Mouse (Mus musculus) MEL (cell line): ENCODE results near the gene Bin2. TPM values are rescaled to one million over a fixed set of nuclear protein-coding genes. Genes with fewer than 3 reads are reported as not detected.

Experiments used
- DNase-seq: peaks from one replicate; pipeline ENCODE4 v3.0.0; 2011; ENCODE audit warnings: low read depth, low spot score
- H3K27ac ChIP-seq: 2 replicates; pipeline ENCODE4 v1.5.1; 2012; ENCODE audit warnings: low read depth, mild to moderate bottlenecking, control low read depth, low read length, moderate library complexity; ENCODE audit not compliant: control insufficient read depth
- H3K27me3 ChIP-seq, 2 experiments: fragments of 150-350 bp in 1 of 2; sonication (generic) in 1 of 2; 2 replicates each; pipeline ENCODE4 v1.6.1; 2012; ENCODE audit warnings: low read length in 2 of 2, mild to moderate bottlenecking in 2 of 2, improper control_type of control experiment in 1 of 2, moderate library complexity in 1 of 2; ENCODE audit not compliant: insufficient read depth in 2 of 2, control insufficient read depth in 1 of 2
- H3K36me3 ChIP-seq, 2 experiments: 2 replicates each; pipeline ENCODE4 v1.6.1; 2012 to 2014; ENCODE audit warnings: low read length in 2 of 2, improper control_type of control experiment in 1 of 2, inconsistent platforms in 1 of 2, mild to moderate bottlenecking in 1 of 2; ENCODE audit not compliant: insufficient read depth in 2 of 2, control insufficient read depth in 1 of 2
- H3K4me1 ChIP-seq, 2 experiments: fragments of 150-350 bp in 1 of 2; sonication (generic) in 1 of 2; 2 replicates each; pipeline ENCODE4 v1.6.1; 2012; ENCODE audit warnings: low read length in 2 of 2, improper control_type of control experiment in 1 of 2, mild to moderate bottlenecking in 1 of 2; ENCODE audit not compliant: insufficient read depth in 2 of 2, control insufficient read depth in 1 of 2
- H3K4me3 ChIP-seq, 2 experiments: fragments of 150-350 bp in 1 of 2; sonication (generic) in 1 of 2; 2 replicates each; pipeline ENCODE4 v1.5.1; 2012; ENCODE audit warnings: low read depth in 2 of 2, low read length in 2 of 2, mild to moderate bottlenecking in 2 of 2, moderate library complexity in 2 of 2, control low read depth in 1 of 2, improper control_type of control experiment in 1 of 2; ENCODE audit not compliant: control insufficient read depth in 1 of 2, insufficient read depth in 1 of 2
- H3K79me2 ChIP-seq: 2 replicates; pipeline ENCODE4 v1.6.1; 2012; ENCODE audit warnings: mild to moderate bottlenecking, low read length, moderate library complexity; ENCODE audit not compliant: control insufficient read depth, poor library complexity, insufficient read depth
- H3K9ac ChIP-seq: 2 replicates; pipeline ENCODE4 v1.6.1; 2012; ENCODE audit warnings: low read depth, mild to moderate bottlenecking, control low read depth, low read length, moderate library complexity; ENCODE audit not compliant: control insufficient read depth, poor library complexity, severe bottlenecking
- H3K9me3 ChIP-seq: fragments of 150-350 bp; sonication (generic); replicated peaks from 2 replicates; pipeline ENCODE4 v1.6.1; 2012; ENCODE audit warnings: mild to moderate bottlenecking, low read length, improper control_type of control experiment, moderate library complexity; ENCODE audit not compliant: insufficient read depth
- CTCF ChIP-seq, 3 experiments: IDR thresholded peaks in 2 of 3; conservative IDR thresholded peaks in 1 of 3; 2 replicates each; pipeline ENCODE4 v1.5.1; 2011 to 2012; ENCODE audit warnings: low read length in 3 of 3, low read depth in 2 of 3, mild to moderate bottlenecking in 2 of 3, improper control_type of control experiment in 1 of 3, inconsistent platforms in 1 of 3, mixed read lengths in 1 of 3, moderate library complexity in 1 of 3; ENCODE audit not compliant: control insufficient read depth in 1 of 3, insufficient read depth in 1 of 3, poor library complexity in 1 of 3, severe bottlenecking in 1 of 3
- E2F4 ChIP-seq: IDR thresholded peaks from 2 replicates; pipeline ENCODE4 v1.6.1; 2011; ENCODE audit warnings: low read depth, low read length, improper control_type of control experiment, borderline replicate concordance
- ELF1 ChIP-seq: IDR thresholded peaks from 2 replicates; pipeline ENCODE4 v1.6.1; 2014; ENCODE audit warnings: low read depth, mild to moderate bottlenecking, inconsistent platforms, low read length, improper control_type of control experiment, moderate library complexity
- ETS1 ChIP-seq: IDR thresholded peaks from 2 replicates; pipeline ENCODE4 v1.6.1; 2012; ENCODE audit warnings: low read depth, mild to moderate bottlenecking, inconsistent platforms, low read length, improper control_type of control experiment, moderate library complexity
- GABPA ChIP-seq: IDR thresholded peaks from 2 replicates; pipeline ENCODE4 v1.6.1; 2012; ENCODE audit warnings: low read depth, mild to moderate bottlenecking, inconsistent platforms, low read length, improper control_type of control experiment, moderate library complexity
- HCFC1 ChIP-seq: IDR thresholded peaks from 2 replicates; pipeline ENCODE4 v1.6.1; 2012; ENCODE audit warnings: low read depth, mild to moderate bottlenecking, inconsistent platforms, low read length, improper control_type of control experiment, moderate library complexity
- MXI1 ChIP-seq: IDR thresholded peaks from 2 replicates; pipeline ENCODE4 v1.6.1; 2011; ENCODE audit warnings: mild to moderate bottlenecking, low read depth, low read length, improper control_type of control experiment
- MYB ChIP-seq: IDR thresholded peaks from 2 replicates; pipeline ENCODE4 v1.6.1; 2011; ENCODE audit warnings: mild to moderate bottlenecking, low read depth, low read length, improper control_type of control experiment
- MYC ChIP-seq: IDR thresholded peaks from 2 replicates; pipeline ENCODE4 v1.6.1; 2011; ENCODE audit warnings: low read depth, mild to moderate bottlenecking, low read length, improper control_type of control experiment, moderate library complexity
- NRF1 ChIP-seq: IDR thresholded peaks from 2 replicates; pipeline ENCODE4 v1.6.1; 2014; ENCODE audit warnings: low read depth, mild to moderate bottlenecking, inconsistent platforms, low read length, improper control_type of control experiment, moderate library complexity; ENCODE audit not compliant: poor library complexity, insufficient read depth, severe bottlenecking
- POLR2A ChIP-seq, 2 experiments: IDR thresholded peaks; 2 replicates each; pipeline ENCODE4 v1.6.1; 2011 to 2012; ENCODE audit warnings: low read length in 2 of 2, mild to moderate bottlenecking in 2 of 2, control low read depth in 1 of 2, improper control_type of control experiment in 1 of 2, low read depth in 1 of 2, moderate library complexity in 1 of 2; ENCODE audit not compliant: control insufficient read depth in 1 of 2, insufficient read depth in 1 of 2, poor library complexity in 1 of 2
- POLR2AphosphoS5 ChIP-seq: IDR thresholded peaks from 2 replicates; pipeline ENCODE4 v1.6.1; 2012; ENCODE audit warnings: low read depth, borderline replicate concordance, mild to moderate bottlenecking, inconsistent platforms, low read length, moderate library complexity, mixed read lengths
- RAD21 ChIP-seq: IDR thresholded peaks from 2 replicates; pipeline ENCODE4 v1.6.1; 2011; ENCODE audit warnings: mild to moderate bottlenecking, low read depth, low read length, improper control_type of control experiment
- RCOR1 ChIP-seq: IDR thresholded peaks from 2 replicates; pipeline ENCODE4 v1.6.1; 2012; ENCODE audit warnings: low read depth, mild to moderate bottlenecking, inconsistent platforms, low read length, improper control_type of control experiment
- TAL1 ChIP-seq: IDR thresholded peaks from 2 replicates; pipeline ENCODE4 v1.6.1; 2012; ENCODE audit warnings: mild to moderate bottlenecking, inconsistent platforms, low read length, moderate library complexity, mixed read lengths
- USF1 ChIP-seq: IDR thresholded peaks from 2 replicates; pipeline ENCODE4 v1.6.1; 2014; ENCODE audit warnings: low read depth, mild to moderate bottlenecking, inconsistent platforms, low read length, improper control_type of control experiment, moderate library complexity
- ZC3H11A ChIP-seq: IDR thresholded peaks from 2 replicates; pipeline ENCODE4 v1.6.1; 2012; ENCODE audit warnings: low read depth, mild to moderate bottlenecking, inconsistent platforms, low read length, improper control_type of control experiment
- ZKSCAN1 ChIP-seq: IDR thresholded peaks from 2 replicates; pipeline ENCODE4 v1.6.1; 2012; ENCODE audit warnings: low read depth, mild to moderate bottlenecking, inconsistent platforms, low read length, improper control_type of control experiment, moderate library complexity
- ZNF384 ChIP-seq: IDR thresholded peaks from 2 replicates; pipeline ENCODE4 v1.6.1; 2012; ENCODE audit warnings: low read depth, mild to moderate bottlenecking, inconsistent platforms, low read length, improper control_type of control experiment
- polyA plus RNA-seq, 2 experiments: library from polyadenylated mRNA; stranded (reverse) in 1 of 2; unstranded in 1 of 2; fragments of >175 nt in 1 of 2; fragments of >200 nt in 1 of 2; gene quantifications; 2 replicates each; pipeline versions ENCODE4 v1.2.1 to v1.2.4; 2012; ENCODE audit warnings: low replicate concordance in 2 of 2, low read depth in 1 of 2; ENCODE audit not compliant: insufficient read length in 2 of 2, insufficient read depth in 1 of 2, missing spikeins in 1 of 2
- total RNA-seq: library from RNA; depleted of rRNA; stranded (reverse); fragments of 300-350 nt; gene quantifications from 2 replicates; pipeline ENCODE4 v1.2.3, GENCODE M21; 2012

Gene Bin2
- total and polyA plus RNA-seq, 3 experiments = 79.9 to 128 (median 106) TPM

DNA sequence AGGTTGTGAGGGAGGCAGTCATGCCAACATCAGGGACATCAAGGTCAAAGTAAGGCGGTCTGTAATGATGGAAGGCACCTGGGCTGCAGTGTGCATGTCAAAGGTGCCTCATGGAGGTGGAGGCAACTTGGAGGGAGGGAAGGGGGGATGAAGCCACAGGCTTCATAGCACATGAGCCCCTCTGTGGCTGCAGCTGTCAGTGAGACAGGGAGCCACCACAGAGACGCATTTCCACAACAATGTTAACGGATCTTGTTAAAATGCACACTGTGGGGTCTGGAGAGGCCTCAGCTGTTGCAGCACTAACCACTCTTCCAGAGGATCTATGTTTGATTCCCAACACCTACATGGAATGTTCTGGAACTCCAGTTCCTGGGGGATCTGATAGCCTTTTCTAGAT lies 39.2 kb downstream of the Bin2 start:
- peaks cover 4 to 18% of the 10 kb centered on the region in 2 experiments for H3K4me1 ChIP-seq
- H3K36me3 ChIP-seq = peaks cover 0 to 11% of the 10 kb centered on the region in 2 experiments; a peak in 2 of 4 replicates
- no peak overlapping the region for H3K27ac ChIP-seq
- H3K4me3 ChIP-seq = no peak overlapping the region
- DNase-seq = no peak
- H3K27me3 ChIP-seq = no peaks in the 10 kb centered on the region
- no peak for TF ChIP-seq ETS1
- no peak for TF ChIP-seq RCOR1
- TF ChIP-seq HCFC1 = no peak
- TF ChIP-seq ELF1 = no peak
- no peak for TF ChIP-seq ZC3H11A
- no peak for TF ChIP-seq ZNF384
- no peak for TF ChIP-seq MXI1
- no peak for TF ChIP-seq GABPA
- TF ChIP-seq TAL1 = no peak
- no peak for TF ChIP-seq RAD21
- no peak for TF ChIP-seq MYB
- no peak for TF ChIP-seq POLR2A (IDR thresholded peaks at IDR 0.05; ENCODE audit: control insufficient read depth in 1 of 2, insufficient read depth in 1 of 2, low read depth in 1 of 2, low read length in 2 of 2, poor library complexity in 1 of 2)
- TF ChIP-seq NRF1 = no peak
- no peak for TF ChIP-seq USF1
- TF ChIP-seq E2F4 = no peak
- no peak for TF ChIP-seq CTCF (IDR thresholded peaks at IDR 0.05 in 2 of 3, conservative IDR thresholded peaks at IDR 0.05 in 1 of 3; ENCODE audit: control insufficient read depth in 1 of 3, insufficient read depth in 1 of 3, low read depth in 2 of 3, low read length in 3 of 3, poor library complexity in 1 of 3, severe bottlenecking in 1 of 3)
- TF ChIP-seq POLR2AphosphoS5 = no peak
- TF ChIP-seq MYC = no peak
- H3K9me3 ChIP-seq = no peaks in the 10 kb centered on the region
- H3K9ac ChIP-seq = no peak overlapping the region
- no peaks in the 10 kb centered on the region for H3K79me2 ChIP-seq

DNA sequence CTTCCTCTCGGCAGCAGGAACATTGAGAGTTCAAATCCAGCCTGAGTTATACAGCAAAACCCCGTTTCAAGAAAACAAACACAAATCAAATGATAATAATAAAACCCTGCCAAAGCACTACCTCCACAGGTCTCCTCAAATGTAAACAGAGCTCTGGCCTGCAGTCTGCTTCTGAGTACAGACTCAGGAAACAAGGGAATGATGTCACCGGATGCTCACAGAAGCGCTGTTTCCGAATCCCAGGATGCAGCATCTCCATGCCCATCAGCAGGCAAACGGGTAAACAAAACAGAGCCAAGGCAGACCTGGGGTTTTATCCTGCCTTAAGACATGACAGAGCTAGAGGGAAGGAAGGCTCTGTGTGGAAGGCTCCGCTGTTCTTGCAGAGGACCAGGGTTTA lies 40.6 kb downstream of the Bin2 start:
- no peak for DNase-seq
- Histone ChIP-seq H3K79me2 (no peaks in the 10 kb centered on the region), H3K4me1 (peaks cover 2 to 17% of the 10 kb centered on the region in 2 experiments), H3K9ac (no peak overlapping the region), H3K27me3 (no peaks in the 10 kb centered on the region)
- TF ChIP-seq POLR2AphosphoS5 = no peak
- TF ChIP-seq ZKSCAN1 = no peak
- no peak for TF ChIP-seq MXI1
- TF ChIP-seq, all 39 proteins: peak for 0
- H3K27ac ChIP-seq = no peak overlapping the region
- H3K36me3 ChIP-seq = peaks cover 0 to 11% of the 10 kb centered on the region in 2 experiments; a peak in 2 of 4 replicates
- H3K9me3 ChIP-seq = no peaks in the 10 kb centered on the region
- no peak overlapping the region for H3K4me3 ChIP-seq
